Mouse (Mus musculus): ENCODE data around the gene Ercc5.

GRCm38 (mm10) chr1:44140232-44140631 is 7.3 kb upstream of the Ercc5 start:
- TF ChIP-seq CTCF (IDR thresholded peaks at IDR 0.05; ENCODE audit: borderline replicate concordance, insufficient read depth, low read depth, low read length) (no peak), POLR2A (IDR thresholded peaks at IDR 0.05; ENCODE audit: borderline replicate concordance, insufficient read depth, low read length) (no peak)
